Mouse (Mus musculus): ENCODE data around the gene D6Ertd527e. TPM values are rescaled to one million over a fixed set of nuclear protein-coding genes. Genes with fewer than 3 reads are reported as not detected.

Gene D6Ertd527e
- total RNA-seq, 1 experiment, result not detected

- H3K36me3 ChIP-seq (ENCODE audit: control insufficient read depth, insufficient read depth, low read length, poor library complexity, severe bottlenecking), result peaks cover 10% of the 10 kb centered on the region
- no peaks in the 10 kb centered on the region for H3K9me3 ChIP-seq (ENCODE audit: control insufficient read depth, insufficient read depth, low read depth, low read length)
- H3K27ac ChIP-seq (ENCODE audit: insufficient read depth, low read depth, low read length, poor library complexity, severe bottlenecking), result no peak overlapping the region
- H3K4me1 ChIP-seq (ENCODE audit: control insufficient read depth in 2 of 2, insufficient read depth in 2 of 2, low read length in 2 of 2, poor library complexity in 1 of 2), result peaks cover 0 to 1% of the 10 kb centered on the region in 2 experiments; a peak in 1 of 4 replicates
- H3K4me3 ChIP-seq (ENCODE audit: insufficient read depth in 1 of 2, low read depth in 1 of 2, low read length in 2 of 2, poor library complexity in 1 of 2, severe bottlenecking in 1 of 2), result no peak overlapping the region
- in situ Hi-C loops (cut with MboI; ENCODE audit: low sequenced_read_pairs in 2 of 2, unreplicated experiment in 2 of 2), result no loop called here
- no peak overlapping the region for H3K9ac ChIP-seq (ENCODE audit: insufficient read depth, low read depth, low read length, poor library complexity, severe bottlenecking)
- TF ChIP-seq MAFK (IDR thresholded peaks at IDR 0.05; ENCODE audit: insufficient read depth, low read depth, low read length) (no peak), CHD2 (IDR thresholded peaks at IDR 0.05; ENCODE audit: low read depth, low read length) (no peak)
- DNase-seq (ENCODE audit: low read depth, low spot score), result no peak
Observed at GRCm38 (mm10) chr6:87069195-87069900, 35.2 kb upstream of the D6Ertd527e start.

- no peak for DNase-seq (ENCODE audit: low read depth, low spot score)
- Histone ChIP-seq H3K9me3 (ENCODE audit: control insufficient read depth, insufficient read depth, low read depth, low read length) (no peaks in the 10 kb centered on the region), H3K4me3 (ENCODE audit: insufficient read depth in 1 of 2, low read depth in 1 of 2, low read length in 2 of 2, poor library complexity in 1 of 2, severe bottlenecking in 1 of 2) (no peak overlapping the region), H3K4me1 (ENCODE audit: control insufficient read depth in 2 of 2, insufficient read depth in 2 of 2, low read length in 2 of 2, poor library complexity in 1 of 2) (no peaks in the 10 kb centered on the region), H3K27ac (ENCODE audit: insufficient read depth, low read depth, low read length, poor library complexity, severe bottlenecking) (no peak overlapping the region), H3K9ac (ENCODE audit: insufficient read depth, low read depth, low read length, poor library complexity, severe bottlenecking) (no peak overlapping the region), H3K36me3 (ENCODE audit: control insufficient read depth, insufficient read depth, low read length, poor library complexity, severe bottlenecking) (peaks cover 9% of the 10 kb centered on the region)
- in situ Hi-C loops (cut with MboI; ENCODE audit: low sequenced_read_pairs in 2 of 2, unreplicated experiment in 2 of 2), result no loop called here
- TF ChIP-seq CHD2 (IDR thresholded peaks at IDR 0.05; ENCODE audit: low read depth, low read length) (no peak), ZC3H11A (IDR thresholded peaks at IDR 0.05; ENCODE audit: borderline replicate concordance, low read depth, low read length) (no peak), HCFC1 (IDR thresholded peaks at IDR 0.05; ENCODE audit: borderline replicate concordance, insufficient read depth, low read length) (no peak), ZNF384 (IDR thresholded peaks at IDR 0.05; ENCODE audit: low read depth, low read length) (no peak), MAFK (IDR thresholded peaks at IDR 0.05; ENCODE audit: insufficient read depth, low read depth, low read length) (no peak)
Observed at GRCm38 (mm10) chr6:87070641-87071040, 33.9 kb upstream of the D6Ertd527e start.

- peaks cover 6% of the 10 kb centered on the region for H3K36me3 ChIP-seq (ENCODE audit: control insufficient read depth, insufficient read depth, low read length, poor library complexity, severe bottlenecking)
- TF ChIP-seq HCFC1 (IDR thresholded peaks at IDR 0.05; ENCODE audit: borderline replicate concordance, insufficient read depth, low read length) (no peak), CHD2 (IDR thresholded peaks at IDR 0.05; ENCODE audit: low read depth, low read length) (no peak), ZNF384 (IDR thresholded peaks at IDR 0.05; ENCODE audit: low read depth, low read length) (no peak), MAFK (IDR thresholded peaks at IDR 0.05; ENCODE audit: insufficient read depth, low read depth, low read length) (no peak), ZC3H11A (IDR thresholded peaks at IDR 0.05; ENCODE audit: borderline replicate concordance, low read depth, low read length) (no peak)
Observed at GRCm38 (mm10) chr6:87072759-87073158, 31.8 kb upstream of the D6Ertd527e start.

GRCm38 (mm10) chr6:87075092-87075685, 29.4 kb upstream of the D6Ertd527e start:
- peaks cover 6% of the 10 kb centered on the region for H3K36me3 ChIP-seq (ENCODE audit: control insufficient read depth, insufficient read depth, low read length, poor library complexity, severe bottlenecking)
- DNase-seq (ENCODE audit: low read depth, low spot score), result no peak
- H3K9me3 ChIP-seq (ENCODE audit: control insufficient read depth, insufficient read depth, low read depth, low read length), result no peaks in the 10 kb centered on the region
- no peak for TF ChIP-seq CHD2 (IDR thresholded peaks at IDR 0.05; ENCODE audit: low read depth, low read length)
- TF ChIP-seq HCFC1 (IDR thresholded peaks at IDR 0.05; ENCODE audit: borderline replicate concordance, insufficient read depth, low read length), result no peak
- no peak for TF ChIP-seq ZC3H11A (IDR thresholded peaks at IDR 0.05; ENCODE audit: borderline replicate concordance, low read depth, low read length)
- no peak for TF ChIP-seq MAFK (IDR thresholded peaks at IDR 0.05; ENCODE audit: insufficient read depth, low read depth, low read length)
- no peak for TF ChIP-seq ZNF384 (IDR thresholded peaks at IDR 0.05; ENCODE audit: low read depth, low read length)
- H3K4me1 ChIP-seq (ENCODE audit: control insufficient read depth in 2 of 2, insufficient read depth in 2 of 2, low read length in 2 of 2, poor library complexity in 1 of 2), result no peaks in the 10 kb centered on the region
- in situ Hi-C loops (cut with MboI; ENCODE audit: low sequenced_read_pairs in 2 of 2, unreplicated experiment in 2 of 2), result no loop called here
- H3K9ac ChIP-seq (ENCODE audit: insufficient read depth, low read depth, low read length, poor library complexity, severe bottlenecking), result no peak overlapping the region
- no peak overlapping the region for H3K4me3 ChIP-seq (ENCODE audit: insufficient read depth in 1 of 2, low read depth in 1 of 2, low read length in 2 of 2, poor library complexity in 1 of 2, severe bottlenecking in 1 of 2)
- H3K27ac ChIP-seq (ENCODE audit: insufficient read depth, low read depth, low read length, poor library complexity, severe bottlenecking), result no peak overlapping the region

More at GRCm38 (mm10) chr6:87072759-87073158, 31.8 kb upstream of the D6Ertd527e start:
- Histone ChIP-seq H3K4me3 (ENCODE audit: insufficient read depth in 1 of 2, low read depth in 1 of 2, low read length in 2 of 2, poor library complexity in 1 of 2, severe bottlenecking in 1 of 2) (no peak overlapping the region), H3K9me3 (ENCODE audit: control insufficient read depth, insufficient read depth, low read depth, low read length) (no peaks in the 10 kb centered on the region), H3K9ac (ENCODE audit: insufficient read depth, low read depth, low read length, poor library complexity, severe bottlenecking) (no peak overlapping the region), H3K4me1 (ENCODE audit: control insufficient read depth in 2 of 2, insufficient read depth in 2 of 2, low read length in 2 of 2, poor library complexity in 1 of 2) (no peaks in the 10 kb centered on the region), H3K27ac (ENCODE audit: insufficient read depth, low read depth, low read length, poor library complexity, severe bottlenecking) (no peak overlapping the region)
- in situ Hi-C loops (cut with MboI; ENCODE audit: low sequenced_read_pairs in 2 of 2, unreplicated experiment in 2 of 2), result no loop called here
- no peak for DNase-seq (ENCODE audit: low read depth, low spot score)

All from ES-E14 (cell line).